Mouse (Mus musculus): ENCODE data around the gene Map3k5. TPM values are rescaled to one million over a fixed set of nuclear protein-coding genes. Genes with fewer than 3 reads are reported as not detected.

The Map3k5 gene
- polyA plus RNA-seq (2016; fragmentation: Nextera tagmentation; extraction: Ambion mirVana), result 0.48 and 0.82 TPM in 2 replicates

DNA sequence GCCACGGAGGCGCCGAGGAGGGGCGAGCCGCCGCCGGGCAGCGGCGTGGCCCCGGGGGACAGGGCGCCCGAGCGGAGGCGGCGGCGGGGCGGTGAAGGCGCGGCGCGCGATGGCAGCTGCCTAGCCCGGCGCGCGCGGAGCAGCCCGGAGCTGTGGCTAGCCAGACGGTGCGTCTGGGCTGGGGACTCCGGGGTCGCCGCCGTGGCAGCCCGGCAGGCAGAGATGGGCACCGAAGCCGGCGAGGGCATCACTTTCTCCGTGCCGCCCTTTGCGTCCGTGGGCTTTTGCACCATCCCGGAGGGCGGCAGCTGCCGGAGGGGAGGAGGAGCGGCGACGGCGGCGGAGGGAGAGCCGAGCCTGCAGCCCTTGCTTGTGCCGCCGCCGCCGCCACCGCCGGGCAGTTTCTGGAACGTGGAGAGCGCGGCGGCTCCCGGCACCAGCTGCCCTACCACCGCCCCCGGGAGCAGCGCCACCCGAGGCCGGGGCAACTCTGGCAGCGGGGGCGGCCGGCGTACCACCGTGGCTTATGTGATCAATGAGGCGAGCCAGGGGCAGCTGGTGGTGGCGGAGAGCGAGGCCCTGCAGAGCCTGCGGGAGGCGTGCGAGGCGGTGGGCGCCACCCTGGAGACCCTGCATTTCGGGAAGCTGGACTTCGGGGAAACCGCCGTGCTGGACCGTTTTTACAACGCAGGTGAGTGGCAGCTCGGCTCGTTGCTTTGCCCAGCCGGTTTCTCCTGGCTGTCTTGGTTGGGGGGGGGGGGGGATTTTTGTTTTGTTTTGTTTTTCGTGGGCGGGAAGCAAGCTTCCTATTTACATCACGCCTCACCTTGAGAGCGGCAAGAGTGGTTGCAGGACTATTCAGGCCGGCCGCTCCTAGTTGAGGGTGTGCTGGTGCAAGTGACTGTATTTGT, at the start of gene Map3k5:
Gene Map3k5, plus strand, starts transcription at position 89 of the 911 bp plus-strand sequence.
- peaks cover 8% of the 10 kb centered on the region for H3K4me1 ChIP-seq
- H3K36me3 ChIP-seq, result no peaks in the 10 kb centered on the region
- under 1% methylated on average over 86 of the region's 95 CpGs for WGBS
- peak within 1 kb of the TSS; percentile 66 for H3K9ac ChIP-seq (replicated peaks)
- peak within 1 kb of the TSS; percentile 73 for H3K4me2 ChIP-seq (replicated peaks)
- H3K4me3 ChIP-seq, result peak within 1 kb of the TSS; percentile 67
- no peaks in the 10 kb centered on the region for H3K9me3 ChIP-seq
- peaks cover 63% of the 10 kb centered on the region for H3K27me3 ChIP-seq
- peak; percentile 80 for ATAC-seq (ENCODE audit: low FRiP score, low read depth)
- peak within 1 kb of the TSS; percentile 30; the same call in 1 of the 2 replicates for H3K27ac ChIP-seq (replicated peaks)

DNA sequence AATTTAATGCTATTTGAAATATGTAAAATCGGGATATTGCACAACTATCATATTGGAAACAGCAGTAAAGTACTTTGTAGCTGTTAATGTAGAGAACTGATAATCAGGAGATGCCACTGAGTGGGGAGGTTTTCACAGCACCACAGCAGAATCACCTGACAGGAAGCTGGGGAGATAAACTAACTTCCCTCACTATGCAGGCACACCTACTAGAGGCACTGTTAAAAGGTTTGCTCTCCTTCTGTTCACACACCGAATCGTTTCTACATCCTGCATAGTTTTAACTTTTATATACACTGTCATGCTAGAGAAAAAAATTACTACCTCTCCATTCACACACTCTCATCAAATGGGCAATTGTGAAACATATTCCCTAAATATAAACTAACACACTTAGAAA, 48.0 kb upstream of the Map3k5 start:
- Histone ChIP-seq H3K4me3 (no peak overlapping the region), H3K9ac (replicated peaks) (no peak overlapping the region), H3K36me3 (peaks cover 5% of the 10 kb centered on the region; the same call in 1 of the 2 replicates), H3K27me3 (no peaks in the 10 kb centered on the region), H3K9me3 (no peaks in the 10 kb centered on the region), H3K27ac (replicated peaks) (no peak overlapping the region), H3K4me1 (no peaks in the 10 kb centered on the region), H3K4me2 (replicated peaks) (no peak overlapping the region)
- 94% methylated on average over 3 of the region's 3 CpGs for WGBS
- no peak for ATAC-seq (ENCODE audit: low FRiP score, low read depth)

DNA sequence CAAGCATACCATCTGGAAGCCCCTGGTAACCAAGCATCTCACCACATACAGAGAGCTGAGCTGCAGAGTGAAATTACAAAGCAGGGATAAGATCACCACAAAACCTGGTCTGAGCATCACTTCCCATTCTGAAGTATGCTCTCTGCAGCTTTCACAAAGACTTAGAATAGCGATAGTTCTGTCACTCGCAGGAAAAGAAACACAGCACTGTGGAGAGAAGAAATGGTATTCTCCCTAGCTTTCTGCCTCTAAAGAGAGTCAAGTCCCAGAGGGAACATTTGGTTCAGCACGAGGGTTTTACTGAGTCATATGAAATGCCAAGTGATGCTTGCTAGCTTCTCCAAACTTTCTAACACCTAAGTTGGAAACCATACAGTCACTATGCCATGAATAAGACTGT, 44.4 kb upstream of the Map3k5 start:
- no peak overlapping the region for H3K27ac ChIP-seq (replicated peaks)
- H3K36me3 ChIP-seq, result no peaks in the 10 kb centered on the region
- no peak for ATAC-seq (ENCODE audit: low FRiP score, low read depth)
- WGBS, result 83% methylated on average over 3 of the region's 3 CpGs
- H3K4me2 ChIP-seq (replicated peaks), result no peak overlapping the region
- H3K4me3 ChIP-seq, result no peak overlapping the region
- H3K9ac ChIP-seq (replicated peaks), result no peak overlapping the region
- H3K27me3 ChIP-seq, result no peaks in the 10 kb centered on the region
- H3K9me3 ChIP-seq, result no peaks in the 10 kb centered on the region
- no peaks in the 10 kb centered on the region for H3K4me1 ChIP-seq

DNA sequence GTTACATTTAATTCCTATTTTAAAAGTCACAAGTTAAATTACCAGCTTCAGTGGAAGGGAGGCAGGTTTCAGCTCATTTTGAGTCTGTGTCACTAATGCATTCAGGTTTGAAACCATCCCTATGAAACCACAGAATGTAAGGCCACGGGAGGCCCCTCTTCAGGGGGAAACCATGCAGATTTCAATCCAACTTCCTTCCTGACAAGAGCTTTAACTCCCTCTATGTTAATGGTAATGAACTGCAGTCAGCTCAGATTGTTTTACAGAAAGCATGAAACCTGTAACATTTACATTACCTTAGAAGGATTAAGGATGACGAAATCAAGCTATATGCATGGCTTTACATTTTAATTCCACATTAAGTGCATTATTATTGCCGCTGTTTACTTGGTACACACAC, 42.6 kb upstream of the Map3k5 start:
- H3K9me3 ChIP-seq, result no peaks in the 10 kb centered on the region
- H3K27me3 ChIP-seq, result no peaks in the 10 kb centered on the region
- H3K9ac ChIP-seq (replicated peaks), result no peak overlapping the region
- H3K4me2 ChIP-seq (replicated peaks), result no peak overlapping the region
- no peak overlapping the region for H3K27ac ChIP-seq (replicated peaks)
- H3K4me3 ChIP-seq, result no peak overlapping the region
- H3K36me3 ChIP-seq, result no peaks in the 10 kb centered on the region
- ATAC-seq (ENCODE audit: low FRiP score, low read depth), result no peak
- no peaks in the 10 kb centered on the region for H3K4me1 ChIP-seq
- WGBS, result 38% methylated on average over 3 of the region's 3 CpGs

DNA sequence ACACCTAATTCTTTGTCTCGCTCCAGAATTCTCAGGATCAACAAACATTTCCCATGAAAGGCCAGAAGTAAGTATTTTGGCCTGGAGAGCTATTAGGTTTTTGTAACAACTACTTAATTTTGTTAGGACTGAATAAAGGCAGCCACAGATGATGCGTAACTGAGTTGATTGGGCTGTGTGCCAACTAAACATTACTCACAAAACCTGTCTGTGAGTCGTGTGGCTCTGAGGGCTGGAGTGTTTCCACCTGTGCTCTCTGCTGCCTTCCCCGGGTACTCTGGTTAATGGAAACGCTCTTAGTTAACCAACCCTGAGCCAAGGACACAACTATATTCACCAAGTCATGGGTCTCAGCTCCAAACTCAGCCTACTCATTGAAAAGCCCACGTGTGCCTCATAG, 41.1 kb upstream of the Map3k5 start:
- H3K9me3 ChIP-seq, result no peaks in the 10 kb centered on the region
- H3K36me3 ChIP-seq, result no peaks in the 10 kb centered on the region
- 86% methylated on average over 6 of the region's 6 CpGs for WGBS
- no peak overlapping the region for H3K4me3 ChIP-seq
- H3K27ac ChIP-seq (replicated peaks), result no peak overlapping the region
- H3K27me3 ChIP-seq, result no peaks in the 10 kb centered on the region
- no peak overlapping the region for H3K4me2 ChIP-seq (replicated peaks)
- no peak overlapping the region for H3K9ac ChIP-seq (replicated peaks)
- no peak for ATAC-seq (ENCODE audit: low FRiP score, low read depth)
- H3K4me1 ChIP-seq, result no peaks in the 10 kb centered on the region

DNA sequence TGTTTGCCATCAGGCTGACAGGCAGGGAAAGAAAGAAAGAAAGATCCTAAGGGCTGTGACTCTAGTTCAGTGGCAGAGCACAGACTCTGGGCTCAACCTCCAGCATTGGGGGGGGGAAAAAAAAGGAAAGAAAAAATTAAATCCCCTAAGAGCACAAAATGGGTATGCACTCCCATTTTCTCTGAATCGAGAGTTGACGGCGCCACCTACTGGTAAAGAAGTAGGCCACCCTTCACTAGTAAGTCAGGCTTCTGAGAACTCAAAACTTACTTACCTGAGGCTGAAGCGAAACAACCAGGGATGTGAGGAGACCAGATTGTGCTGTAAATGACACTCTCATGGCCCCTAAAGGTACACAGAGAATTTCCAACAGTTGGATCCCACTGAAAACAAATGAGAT, 40.3 kb upstream of the Map3k5 start:
- Histone ChIP-seq H3K27ac (replicated peaks) (no peak overlapping the region), H3K4me1 (no peaks in the 10 kb centered on the region), H3K36me3 (no peaks in the 10 kb centered on the region), H3K27me3 (no peaks in the 10 kb centered on the region), H3K9me3 (no peaks in the 10 kb centered on the region), H3K9ac (replicated peaks) (no peak overlapping the region), H3K4me2 (replicated peaks) (no peak overlapping the region), H3K4me3 (no peak overlapping the region)
- WGBS, result 17% methylated on average over 4 of the region's 4 CpGs
- ATAC-seq (ENCODE audit: low FRiP score, low read depth), result no peak

DNA sequence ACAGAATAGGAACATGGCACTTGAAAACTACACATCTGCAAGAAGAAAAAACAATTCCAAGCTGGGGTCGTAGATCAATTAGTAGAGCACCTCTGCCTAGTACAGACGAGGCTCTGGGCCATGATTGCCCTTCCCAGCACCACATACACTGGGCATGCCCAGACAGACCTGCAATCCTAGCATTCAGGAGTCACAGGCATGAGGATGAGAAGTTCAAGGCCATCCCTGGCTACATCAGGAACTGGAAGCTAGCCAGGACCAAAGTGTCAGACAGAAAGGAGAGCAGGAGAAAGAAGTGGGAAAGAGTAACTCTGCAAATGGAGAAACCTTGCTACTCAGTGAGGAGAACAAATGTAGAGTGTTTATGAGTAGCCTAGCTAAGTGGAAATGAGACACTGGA, 34.1 kb upstream of the Map3k5 start:
- Histone ChIP-seq H3K27ac (replicated peaks) (no peak overlapping the region), H3K9ac (replicated peaks) (no peak overlapping the region), H3K4me2 (replicated peaks) (no peak overlapping the region), H3K4me3 (no peak overlapping the region), H3K4me1 (no peaks in the 10 kb centered on the region), H3K27me3 (no peaks in the 10 kb centered on the region), H3K9me3 (no peaks in the 10 kb centered on the region), H3K36me3 (0 out of 2 replicates have a peak, but pooled peaks cover 11% of the 10 kb centered on the region)
- WGBS, result 78% methylated on average over 2 of the region's 2 CpGs
- no peak for ATAC-seq (ENCODE audit: low FRiP score, low read depth)

DNA sequence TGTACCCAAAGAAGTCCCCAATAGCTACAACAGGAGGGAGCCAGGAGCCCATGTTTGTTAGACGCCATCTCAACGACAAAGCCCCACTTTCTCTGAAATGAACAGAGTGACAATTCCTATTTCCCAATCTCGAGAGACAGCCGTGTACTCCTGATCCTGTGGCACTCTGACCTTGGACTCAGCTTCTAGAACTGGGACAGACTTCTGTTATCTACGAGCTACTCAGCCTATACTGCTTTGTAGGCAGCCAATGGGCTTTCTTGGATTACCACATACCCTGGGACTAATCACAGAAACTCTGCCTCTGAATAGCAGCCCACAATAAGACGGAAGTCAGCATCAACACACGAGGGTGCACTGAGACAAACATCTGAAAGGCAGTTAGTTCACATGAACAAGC, 32.3 kb upstream of the Map3k5 start:
- H3K27ac ChIP-seq (replicated peaks), result no peak overlapping the region
- H3K4me3 ChIP-seq, result no peak overlapping the region
- no peaks in the 10 kb centered on the region for H3K9me3 ChIP-seq
- WGBS, result 74% methylated on average over 7 of the region's 7 CpGs
- H3K9ac ChIP-seq (replicated peaks), result no peak overlapping the region
- H3K4me1 ChIP-seq, result no peaks in the 10 kb centered on the region
- H3K36me3 ChIP-seq, result 0 out of 2 replicates have a peak, but pooled peaks cover 11% of the 10 kb centered on the region
- no peak overlapping the region for H3K4me2 ChIP-seq (replicated peaks)
- H3K27me3 ChIP-seq, result no peaks in the 10 kb centered on the region
- ATAC-seq (ENCODE audit: low FRiP score, low read depth), result no peak

DNA sequence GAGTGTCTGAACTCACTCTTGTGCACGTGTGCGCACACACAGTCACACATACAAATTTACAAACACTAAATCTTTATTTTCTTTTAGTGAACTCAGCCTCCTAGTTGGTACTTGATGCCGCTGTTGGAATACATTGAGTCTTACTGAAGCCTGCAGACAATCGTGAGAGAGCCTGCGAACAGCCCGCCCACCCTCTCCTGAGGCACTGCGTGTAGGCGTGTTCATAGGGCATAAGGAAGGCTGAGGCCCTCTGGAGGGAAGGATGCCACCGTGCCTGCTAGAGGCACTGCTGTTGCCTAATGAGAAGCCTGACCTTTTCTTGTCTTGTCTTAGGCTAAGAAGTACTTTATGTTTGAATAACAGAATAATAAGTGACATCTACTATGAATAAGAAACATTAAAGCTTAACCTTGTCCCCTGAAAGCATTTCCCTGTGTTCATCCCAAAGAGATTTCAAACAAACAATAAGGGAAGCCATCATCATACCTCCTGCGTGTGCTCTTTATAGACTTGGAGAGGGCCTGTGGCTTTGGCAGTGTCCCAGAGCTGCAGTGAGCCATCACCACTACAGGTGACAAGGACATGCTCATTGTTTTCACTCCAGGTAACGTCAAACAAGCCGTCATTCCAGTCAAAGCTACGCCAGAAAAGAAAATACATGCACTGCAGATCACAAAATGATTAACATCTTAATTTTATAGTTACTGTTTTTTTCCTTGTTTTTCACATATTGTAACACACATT, 30.0 kb upstream of the Map3k5 start:
- Histone ChIP-seq H3K9me3 (no peaks in the 10 kb centered on the region), H3K36me3 (0 out of 2 replicates have a peak, but pooled peaks cover 11% of the 10 kb centered on the region), H3K27me3 (no peaks in the 10 kb centered on the region), H3K4me2 (replicated peaks) (no peak overlapping the region), H3K4me1 (no peaks in the 10 kb centered on the region), H3K9ac (replicated peaks) (no peak overlapping the region), H3K4me3 (no peak overlapping the region), H3K27ac (replicated peaks) (no peak overlapping the region)
- 81% methylated on average over 13 of the region's 13 CpGs for WGBS
- no peak for ATAC-seq (ENCODE audit: low FRiP score, low read depth)

DNA sequence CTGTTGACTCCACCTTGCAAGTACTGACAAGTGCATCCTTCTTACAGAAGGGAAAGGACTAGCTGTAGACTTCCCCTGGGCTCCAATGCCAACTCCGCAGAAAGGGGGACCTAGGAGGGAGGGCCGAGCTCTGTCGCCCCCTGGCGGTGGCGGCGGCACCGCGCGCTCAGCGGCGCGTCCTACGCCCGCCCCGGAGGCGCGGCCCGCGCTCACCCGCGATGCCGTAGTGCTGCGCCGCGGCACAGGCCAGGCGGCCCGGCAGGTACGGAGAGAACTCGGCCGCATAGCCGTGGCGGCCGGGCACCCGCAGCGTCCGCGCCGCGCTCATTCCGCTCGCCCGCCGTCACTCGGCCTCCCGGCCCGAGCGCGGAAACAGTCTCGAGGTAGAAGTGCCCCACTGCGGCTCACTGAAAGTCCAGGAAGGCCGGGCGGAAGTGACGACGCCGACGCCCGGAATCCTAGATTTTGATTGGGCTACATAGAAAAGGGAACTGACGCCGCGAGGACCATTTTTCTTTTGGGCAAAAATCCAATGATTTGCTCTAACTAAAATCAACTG, 26.9 kb upstream of the Map3k5 start, which contains the start of gene Pex7:
Gene Pex7, minus strand, starts transcription at position 444 of the 559 bp plus-strand sequence.
- H3K9me3 ChIP-seq, result no peaks in the 10 kb centered on the region
- no peaks in the 10 kb centered on the region for H3K4me1 ChIP-seq
- peak within 1 kb of the TSS; percentile 91 for H3K27ac ChIP-seq (replicated peaks)
- peak within 1 kb of the TSS; percentile 59 for H3K4me3 ChIP-seq
- peak within 1 kb of the TSS; percentile 19 for H3K4me2 ChIP-seq (replicated peaks)
- H3K36me3 ChIP-seq, result 0 out of 2 replicates have a peak, but pooled peaks cover 5% of the 10 kb centered on the region
- peak within 1 kb of the TSS; percentile 80 for H3K9ac ChIP-seq (replicated peaks)
- peak; percentile 98 for ATAC-seq (ENCODE audit: low FRiP score, low read depth)
- no peaks in the 10 kb centered on the region for H3K27me3 ChIP-seq
- WGBS, result under 1% methylated on average over 60 of the region's 60 CpGs

DNA sequence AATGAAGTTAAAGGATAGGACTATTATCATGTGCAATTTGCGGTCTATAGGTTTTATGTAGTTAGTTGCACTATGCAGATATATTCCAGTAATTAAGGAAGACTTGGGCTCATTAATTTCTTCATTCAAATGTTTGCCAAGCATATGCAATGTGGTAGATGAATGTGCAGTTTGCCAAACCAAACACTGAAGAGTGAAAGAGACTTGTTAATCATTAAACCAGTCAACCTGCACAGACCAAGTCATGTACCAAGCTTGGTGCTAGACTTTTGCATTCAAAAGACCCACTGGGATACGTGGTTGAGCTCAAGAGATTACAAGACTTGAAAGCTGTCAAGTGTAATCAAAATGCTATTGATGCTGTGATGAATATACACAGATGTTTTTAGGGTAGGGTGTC, 26.2 kb upstream of the Map3k5 start:
- Histone ChIP-seq H3K4me1 (no peaks in the 10 kb centered on the region), H3K9me3 (no peaks in the 10 kb centered on the region), H3K36me3 (0 out of 2 replicates have a peak, but pooled peaks cover 5% of the 10 kb centered on the region), H3K4me2 (replicated peaks) (no peak overlapping the region), H3K4me3 (no peak overlapping the region), H3K27ac (replicated peaks) (no peak overlapping the region), H3K9ac (replicated peaks) (no peak overlapping the region), H3K27me3 (no peaks in the 10 kb centered on the region)
- no peak for ATAC-seq (ENCODE audit: low FRiP score, low read depth)
- WGBS, result 72% methylated on average over 2 of the region's 2 CpGs

DNA sequence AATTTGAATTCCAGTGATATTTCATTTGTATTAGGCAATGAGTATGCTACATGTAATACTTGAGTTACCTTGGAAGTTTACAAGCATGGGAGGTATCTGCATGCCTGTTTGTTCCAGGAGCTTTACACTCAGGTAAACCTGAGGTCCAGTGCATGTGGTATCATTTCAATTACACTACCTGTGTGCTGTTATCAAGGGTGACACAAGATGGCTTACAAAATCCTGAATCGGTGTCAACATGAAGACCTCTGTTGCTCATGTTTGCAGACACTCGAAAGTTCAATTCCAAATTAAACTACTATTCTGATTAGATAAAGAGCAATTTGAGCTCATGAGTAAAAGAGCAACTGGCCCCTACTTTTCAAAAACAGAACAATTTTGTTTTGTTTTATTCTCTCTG, 23.8 kb upstream of the Map3k5 start:
- Histone ChIP-seq H3K9me3 (no peaks in the 10 kb centered on the region), H3K27ac (replicated peaks) (no peak overlapping the region), H3K4me3 (no peak overlapping the region), H3K36me3 (no peaks in the 10 kb centered on the region), H3K4me1 (no peaks in the 10 kb centered on the region), H3K4me2 (replicated peaks) (no peak overlapping the region), H3K9ac (replicated peaks) (no peak overlapping the region), H3K27me3 (no peaks in the 10 kb centered on the region)
- no peak for ATAC-seq (ENCODE audit: low FRiP score, low read depth)
- 83% methylated on average over 2 of the region's 2 CpGs for WGBS
